Mouse (Mus musculus): ENCODE data around the gene Gm2916.
"Not testable (repeated sequence)": the region's sequence is repeated elsewhere in the genome, so short reads cannot be mapped to it uniquely, and the experiment has no call there.

The Gm2916 gene

GRCm38 (mm10) chr14:3883872-3884271 is at the start of gene Gm2916:
Gm2916 (plus strand) TSS chr14:3884172.
- DNase-seq, result not testable (repeated sequence)

- DNase-seq, result not testable (repeated sequence)
Measured at GRCm38 (mm10) chr14:3845945-3846344, 38.0 kb upstream of the Gm2916 start, which contains the start of gene Gm3033. Gm3033 (plus strand) TSS chr14:3846245.

- DNase-seq, result not testable (repeated sequence)
Measured at GRCm38 (mm10) chr14:3931456-3931855, 47.5 kb downstream of the Gm2916 start, which contains the start of gene Gm3029. Gm3029 (plus strand) TSS chr14:3931756.

DNA sequence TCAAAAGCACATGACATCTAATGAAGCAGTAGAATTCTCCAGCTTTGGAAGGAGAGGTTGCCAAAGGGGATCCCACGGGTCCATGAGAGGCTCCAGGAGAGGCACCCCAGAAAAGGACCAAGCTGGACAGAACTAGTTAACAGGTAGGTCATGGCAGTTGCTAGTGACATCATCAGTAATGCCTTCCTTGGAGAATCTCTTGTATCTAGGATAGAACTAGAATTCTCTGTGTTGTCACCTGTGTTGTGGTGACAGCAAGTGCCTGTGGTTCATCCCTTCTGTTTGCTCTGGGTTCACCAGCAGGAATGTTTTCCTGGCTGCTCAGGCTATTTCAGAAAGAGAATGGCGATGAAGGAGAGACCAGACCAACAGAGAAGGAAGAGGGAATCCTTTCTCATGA is 79.3 kb downstream of the Gm2916 start, which contains the start of gene Gm3095:
Gm3095 (plus strand) TSS at position 301 of the 400 bp plus-strand sequence.
- not testable (repeated sequence) for DNase-seq
